Mouse (Mus musculus): ENCODE results near the gene Plekhm3. TPM values are rescaled to one million over a fixed set of nuclear protein-coding genes. Genes with fewer than 3 reads are reported as not detected.
A peak's percentile ranks its signal among the peaks of the same experiment; 100 is the strongest.

Plekhm3 gene
- polyA plus RNA-seq, 1 experiment from 2014 or later, result 10.4 TPM

DNA sequence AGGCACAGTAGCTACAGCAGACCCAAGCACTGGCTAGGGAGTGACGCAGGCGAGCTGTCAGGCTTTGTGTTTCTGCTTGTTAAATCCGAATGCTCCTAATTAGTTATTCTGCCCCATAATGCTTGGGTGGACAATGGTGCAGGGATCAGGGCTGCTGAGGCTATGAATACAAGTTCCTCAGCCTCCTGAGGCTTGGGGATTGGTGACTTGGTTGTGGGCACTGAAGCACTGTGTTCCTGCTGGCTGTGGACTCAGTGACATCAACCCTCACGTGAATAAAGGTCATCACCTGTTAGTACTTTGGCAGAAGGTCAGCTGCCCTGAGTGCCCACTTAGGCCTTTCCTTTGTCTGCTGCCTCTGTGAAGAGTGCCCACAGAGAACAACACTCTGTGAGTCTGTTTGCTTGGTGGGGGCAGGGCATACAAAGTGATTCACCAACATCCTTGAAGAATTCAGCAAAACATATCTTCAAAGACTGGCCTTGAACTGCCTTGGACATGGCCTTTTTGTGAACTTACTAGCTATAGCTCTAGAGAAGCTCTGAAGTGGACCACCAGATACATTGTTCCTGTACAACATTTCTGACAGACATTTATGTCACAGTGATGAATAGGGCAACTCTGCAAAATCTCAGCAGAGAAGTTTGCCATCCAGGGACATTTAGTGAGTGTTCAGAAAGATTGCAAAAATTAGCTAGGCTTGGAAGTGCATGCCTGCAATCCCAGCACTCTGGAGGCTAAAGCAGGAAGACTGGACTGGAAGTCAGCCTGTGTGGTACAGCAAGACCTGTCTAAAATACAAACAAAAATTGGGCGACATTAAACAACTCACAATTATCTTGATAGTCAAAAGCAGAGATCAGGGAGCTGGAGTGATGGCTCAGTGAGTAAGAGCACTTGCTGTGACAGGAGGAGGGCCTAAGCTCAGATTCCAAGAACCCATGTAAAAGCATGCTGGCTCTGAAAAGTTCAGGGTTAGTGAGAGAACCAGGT is 102.6 kb downstream of the Plekhm3 start:
- Histone ChIP-seq H3K36me3 (no peaks in the 10 kb centered on the region), H3K9me3 (replicated peaks) (no peaks in the 10 kb centered on the region), H3K4me1 (peaks cover 6% of the 10 kb centered on the region; the same call in 1 of the 2 replicates), H3K27ac (no peak overlapping the region), H3K4me3 (no peak overlapping the region), H3K27me3 (ENCODE audit: low read depth, poor library complexity, severe bottlenecking) (peaks cover 36% of the 10 kb centered on the region; the same call in 1 of the 2 replicates)
- 72% methylated on average over 5 of the region's 5 CpGs for WGBS
- no peak for DNase-seq (ENCODE audit: low spot score)

GRCm38 (mm10) chr1:64853244-64853643 is 103.4 kb downstream of the Plekhm3 start:
- no peak for DNase-seq (ENCODE audit: low spot score)
- no peaks in the 10 kb centered on the region for H3K9me3 ChIP-seq (replicated peaks)
- no peak overlapping the region for H3K4me3 ChIP-seq
- no peaks in the 10 kb centered on the region for H3K36me3 ChIP-seq
- no peak overlapping the region for H3K27ac ChIP-seq
- peaks cover 36% of the 10 kb centered on the region; the same call in 1 of the 2 replicates for H3K27me3 ChIP-seq (ENCODE audit: low read depth, poor library complexity, severe bottlenecking)
- H3K4me1 ChIP-seq, result peaks cover 14% of the 10 kb centered on the region
- WGBS, result 95% methylated on average over 2 of the region's 2 CpGs

- Histone ChIP-seq H3K36me3 (no peaks in the 10 kb centered on the region), H3K9me3 (replicated peaks) (no peaks in the 10 kb centered on the region), H3K27ac (no peak overlapping the region), H3K4me3 (no peak overlapping the region), H3K27me3 (ENCODE audit: low read depth, poor library complexity, severe bottlenecking) (peaks cover 31% of the 10 kb centered on the region; the same call in 1 of the 2 replicates), H3K4me1 (peaks cover 23% of the 10 kb centered on the region)
- no peak for DNase-seq (ENCODE audit: low spot score)
- 91% methylated on average over 2 of the region's 2 CpGs for WGBS
Observed at GRCm38 (mm10) chr1:64852272-64852671, 104.4 kb downstream of the Plekhm3 start.

DNA sequence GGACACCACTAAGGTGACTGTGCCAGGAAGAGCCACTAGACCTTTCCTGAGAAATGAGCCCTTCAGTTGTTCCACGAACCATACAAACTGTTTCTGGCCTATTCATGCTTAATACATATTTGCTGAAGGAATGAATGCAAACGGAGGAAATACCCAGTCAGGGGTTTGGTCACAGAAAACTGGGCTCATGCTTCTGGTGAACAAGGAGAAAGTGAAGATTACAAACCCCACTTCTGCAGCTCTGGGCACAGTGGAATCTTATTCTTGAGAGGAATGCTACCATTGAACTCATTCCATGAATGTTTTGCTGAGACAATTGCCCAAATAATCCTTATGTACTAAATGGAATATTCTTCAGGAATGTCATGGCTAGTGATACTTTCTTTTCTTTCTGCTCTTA is 106.3 kb downstream of the Plekhm3 start:
- DNase-seq (ENCODE audit: low spot score), result no peak
- Histone ChIP-seq H3K27me3 (ENCODE audit: low read depth, poor library complexity, severe bottlenecking) (peaks cover 30% of the 10 kb centered on the region; the same call in 1 of the 2 replicates), H3K4me3 (no peak overlapping the region), H3K36me3 (no peaks in the 10 kb centered on the region), H3K9me3 (replicated peaks) (no peaks in the 10 kb centered on the region), H3K4me1 (peaks cover 32% of the 10 kb centered on the region), H3K27ac (no peak overlapping the region)
- 87% methylated on average over 2 of the region's 2 CpGs for WGBS

DNA sequence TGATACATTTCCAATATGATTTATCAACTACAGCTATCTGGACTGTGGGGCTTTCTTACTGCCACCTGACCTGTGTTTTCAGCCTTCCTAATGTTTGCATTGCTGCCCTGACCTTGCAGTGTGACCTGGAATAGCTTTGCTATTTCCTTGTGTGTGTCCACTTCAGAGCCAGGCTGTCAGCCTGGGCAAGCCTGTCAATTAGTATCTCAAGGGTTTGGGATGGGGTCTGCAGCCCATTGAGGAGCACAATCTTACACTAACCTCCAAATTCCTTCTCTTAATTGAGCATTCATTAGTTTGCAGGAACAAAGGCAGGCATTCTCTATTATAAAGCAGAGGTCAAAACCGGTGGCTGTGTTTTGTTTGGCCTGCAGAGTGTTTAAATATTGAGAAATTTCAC is 107.6 kb downstream of the Plekhm3 start:
- Histone ChIP-seq H3K4me3 (no peak overlapping the region), H3K4me1 (peaks cover 32% of the 10 kb centered on the region), H3K27me3 (ENCODE audit: low read depth, poor library complexity, severe bottlenecking) (peaks cover 38% of the 10 kb centered on the region; the same call in 1 of the 2 replicates), H3K9me3 (replicated peaks) (no peaks in the 10 kb centered on the region), H3K27ac (no peak overlapping the region; the same call in 1 of the 2 replicates), H3K36me3 (no peaks in the 10 kb centered on the region)
- no peak for DNase-seq (ENCODE audit: low spot score)
- WGBS, result 76% methylated on average over 1 of the region's 1 CpGs

DNA sequence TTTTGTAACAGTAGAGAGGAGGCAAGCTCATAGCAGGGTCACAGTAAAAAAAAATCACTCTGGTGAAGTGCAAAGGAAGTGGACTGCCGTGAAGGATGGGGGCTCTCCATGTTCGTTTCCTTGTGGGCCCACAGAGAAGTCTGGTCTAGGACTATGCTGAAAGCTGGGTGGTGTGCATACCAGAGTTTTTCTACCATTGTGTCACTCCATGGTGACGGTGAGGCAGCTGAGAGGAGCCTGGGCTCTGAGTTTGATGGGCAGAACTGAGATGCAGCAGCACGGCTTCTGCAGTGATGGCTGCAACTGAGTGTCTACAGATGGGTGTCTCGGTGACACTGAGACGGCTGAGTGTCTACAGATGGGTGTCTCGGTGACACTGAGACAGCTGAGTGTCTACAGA is 108.5 kb downstream of the Plekhm3 start:
- H3K9me3 ChIP-seq (replicated peaks), result no peaks in the 10 kb centered on the region
- no peak overlapping the region for H3K4me3 ChIP-seq
- H3K27me3 ChIP-seq (ENCODE audit: low read depth, poor library complexity, severe bottlenecking), result peaks cover 44% of the 10 kb centered on the region; the same call in 1 of the 2 replicates
- WGBS, result 89% methylated on average over 7 of the region's 7 CpGs
- no peaks in the 10 kb centered on the region for H3K36me3 ChIP-seq
- H3K27ac ChIP-seq, result peak overlapping the region; percentile 46; the same call in 1 of the 2 replicates
- DNase-seq (ENCODE audit: low spot score), result no peak
- H3K4me1 ChIP-seq, result peaks cover 32% of the 10 kb centered on the region

DNA sequence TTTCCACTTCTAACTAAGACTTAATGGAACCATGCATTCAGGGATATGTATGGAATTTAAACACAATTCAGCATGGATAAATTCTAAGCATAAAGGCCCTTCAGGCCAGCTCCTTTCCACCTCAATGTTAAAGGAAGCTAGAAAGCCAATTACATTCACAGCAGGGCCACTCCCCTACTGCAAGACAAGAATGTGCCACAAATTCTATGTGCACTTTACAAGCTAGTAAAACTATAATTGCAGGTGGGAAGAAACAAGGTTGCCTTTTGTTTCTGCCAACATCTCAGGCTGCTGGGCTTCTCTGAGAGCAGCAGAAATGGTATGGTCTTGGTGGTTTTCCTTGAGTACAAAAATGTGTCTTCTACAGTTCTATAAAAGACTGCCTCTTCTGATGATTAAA is 109.1 kb downstream of the Plekhm3 start:
- peak overlapping the region; percentile 46; the same call in 1 of the 2 replicates for H3K27ac ChIP-seq
- peaks cover 32% of the 10 kb centered on the region for H3K4me1 ChIP-seq
- no peak overlapping the region for H3K4me3 ChIP-seq
- H3K36me3 ChIP-seq, result no peaks in the 10 kb centered on the region
- no peaks in the 10 kb centered on the region for H3K9me3 ChIP-seq (replicated peaks)
- peaks cover 45% of the 10 kb centered on the region; the same call in 1 of the 2 replicates for H3K27me3 ChIP-seq (ENCODE audit: low read depth, poor library complexity, severe bottlenecking)
- DNase-seq (ENCODE audit: low spot score), result no peak

- no peak overlapping the region for H3K4me3 ChIP-seq
- no peak for DNase-seq (ENCODE audit: low spot score)
- H3K4me1 ChIP-seq, result peaks cover 32% of the 10 kb centered on the region
- no peaks in the 10 kb centered on the region for H3K36me3 ChIP-seq
- no peaks in the 10 kb centered on the region for H3K9me3 ChIP-seq (replicated peaks)
- H3K27me3 ChIP-seq (ENCODE audit: low read depth, poor library complexity, severe bottlenecking), result peaks cover 27% of the 10 kb centered on the region; the same call in 1 of the 2 replicates
- H3K27ac ChIP-seq, result no peak overlapping the region
- 85% methylated on average over 3 of the region's 3 CpGs for WGBS
Observed at GRCm38 (mm10) chr1:64844978-64845377, 111.6 kb downstream of the Plekhm3 start.

GRCm38 (mm10) chr1:64843900-64844616 is 112.6 kb downstream of the Plekhm3 start:
- H3K9me3 ChIP-seq (replicated peaks), result no peaks in the 10 kb centered on the region
- no peak overlapping the region for H3K4me3 ChIP-seq
- no peak for DNase-seq (ENCODE audit: low spot score)
- 87% methylated on average over 3 of the region's 3 CpGs for WGBS
- peaks cover 24% of the 10 kb centered on the region; the same call in 1 of the 2 replicates for H3K27me3 ChIP-seq (ENCODE audit: low read depth, poor library complexity, severe bottlenecking)
- H3K27ac ChIP-seq, result no peak overlapping the region
- peaks cover 27% of the 10 kb centered on the region for H3K4me1 ChIP-seq
- H3K36me3 ChIP-seq, result no peaks in the 10 kb centered on the region

- H3K9me3 ChIP-seq (replicated peaks), result no peaks in the 10 kb centered on the region
- peaks cover 23% of the 10 kb centered on the region; the same call in 1 of the 2 replicates for H3K27me3 ChIP-seq (ENCODE audit: low read depth, poor library complexity, severe bottlenecking)
- 56% methylated on average over 1 of the region's 1 CpGs for WGBS
- no peak for DNase-seq (ENCODE audit: low spot score)
- H3K36me3 ChIP-seq, result no peaks in the 10 kb centered on the region
- H3K4me3 ChIP-seq, result no peak overlapping the region
- peaks cover 2% of the 10 kb centered on the region for H3K4me1 ChIP-seq
- H3K27ac ChIP-seq, result no peak overlapping the region
Observed at GRCm38 (mm10) chr1:64840930-64841329, 115.7 kb downstream of the Plekhm3 start.

- H3K27ac ChIP-seq, result no peak overlapping the region
- no peaks in the 10 kb centered on the region for H3K27me3 ChIP-seq (ENCODE audit: low read depth, poor library complexity, severe bottlenecking)
- no peak for DNase-seq (ENCODE audit: low spot score)
- H3K4me1 ChIP-seq, result no peaks in the 10 kb centered on the region
- H3K36me3 ChIP-seq, result no peaks in the 10 kb centered on the region
- 94% methylated on average over 5 of the region's 5 CpGs for WGBS
- H3K9me3 ChIP-seq (replicated peaks), result no peaks in the 10 kb centered on the region
- H3K4me3 ChIP-seq, result no peak overlapping the region
Observed at GRCm38 (mm10) chr1:64836584-64836983, 120.0 kb downstream of the Plekhm3 start.

GRCm38 (mm10) chr1:64836114-64836513 is 120.5 kb downstream of the Plekhm3 start:
- WGBS, result 82% methylated on average over 3 of the region's 3 CpGs
- DNase-seq (ENCODE audit: low spot score), result no peak
- Histone ChIP-seq H3K4me1 (no peaks in the 10 kb centered on the region), H3K4me3 (no peak overlapping the region), H3K9me3 (replicated peaks) (no peaks in the 10 kb centered on the region), H3K27ac (no peak overlapping the region), H3K36me3 (no peaks in the 10 kb centered on the region), H3K27me3 (ENCODE audit: low read depth, poor library complexity, severe bottlenecking) (no peaks in the 10 kb centered on the region)

DNA sequence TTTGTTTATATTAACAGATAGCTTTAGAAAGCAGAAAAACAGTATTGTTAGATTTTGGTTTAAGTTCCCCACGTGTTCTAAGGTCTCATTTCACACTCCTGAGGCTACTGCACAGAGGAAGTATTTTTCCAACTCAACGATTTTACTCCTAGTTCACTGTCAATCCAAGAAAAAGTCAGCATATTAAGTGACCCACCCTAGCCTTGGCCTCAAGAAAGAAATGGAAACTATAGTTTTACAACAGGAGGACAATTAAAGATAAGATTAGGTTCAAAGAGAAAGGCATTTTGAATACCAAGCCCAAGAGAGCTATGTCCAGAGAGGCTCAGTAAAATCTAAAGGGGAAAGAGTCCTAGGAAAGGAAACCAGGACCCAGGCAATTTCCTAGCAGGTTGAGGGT is 125.1 kb downstream of the Plekhm3 start:
- WGBS, result 80% methylated on average over 2 of the region's 2 CpGs
- H3K27me3 ChIP-seq (ENCODE audit: low read depth, poor library complexity, severe bottlenecking), result no peaks in the 10 kb centered on the region
- no peaks in the 10 kb centered on the region for H3K9me3 ChIP-seq (replicated peaks)
- no peaks in the 10 kb centered on the region for H3K4me1 ChIP-seq
- no peak overlapping the region for H3K27ac ChIP-seq
- DNase-seq (ENCODE audit: low spot score), result no peak
- H3K36me3 ChIP-seq, result no peaks in the 10 kb centered on the region
- no peak overlapping the region for H3K4me3 ChIP-seq

All from limb, embryonic 10.5 days (tissue).